Comparison of ENCODE assay signal across 19 mouse cellular contexts in genomic region chr15:77230144-77230543, GRCm38 (mm10).
DNase-seq lines count a peak whose midpoint lies in the region; ATAC-seq and TF ChIP-seq lines count a peak whose summit lies in the region.
"Had no signal": no experiment of that assay in that cellular context is flagged by ENCODE, and none has a peak within 500 bp of the region (broad histone marks: within the 10 kb centered on the region; RNA-seq: fewer than 3 reads in every experiment).

No protein-coding gene starts in this region.

- H3K36me3 ChIP-seq in heart, embryonic 12.5 days: peaks cover 4% of the 10 kb centered on the region
- no peaks in the 10 kb centered on the region for H3K36me3 ChIP-seq in intestine, postnatal 0 days (ENCODE audit: control insufficient read depth, insufficient read depth)
- no peaks in the 10 kb centered on the region for H3K36me3 ChIP-seq in intestine, embryonic 16.5 days (ENCODE audit: control insufficient read depth, insufficient read depth, low read length)
- H3K36me3 ChIP-seq in lung, embryonic 14.5 days (ENCODE audit: insufficient read depth): no peaks in the 10 kb centered on the region

- peaks cover 37% of the 10 kb centered on the region for H3K4me1 ChIP-seq in heart, embryonic 12.5 days (replicated peaks)
- H3K4me1 ChIP-seq in intestine, postnatal 0 days (replicated peaks; ENCODE audit: control insufficient read depth, insufficient read depth, low read length): no peaks in the 10 kb centered on the region; the same call in 1 of the 2 replicates
- peaks cover 14% of the 10 kb centered on the region for H3K4me1 ChIP-seq in intestine, embryonic 16.5 days (ENCODE audit: control insufficient read depth, insufficient read depth, low read length)
- H3K4me1 ChIP-seq in lung, embryonic 14.5 days (ENCODE audit: insufficient read depth): peaks cover 8% of the 10 kb centered on the region; the same call in 1 of the 2 replicates

- no peak for TF ChIP-seq POLR2A in brain, embryonic 14.5 days (IDR thresholded peaks at IDR 0.05; ENCODE audit: borderline replicate concordance, extremely low read depth, insufficient read depth, insufficient read length, poor library complexity, severe bottlenecking)

- ATAC-seq in heart, embryonic 12.5 days (ENCODE audit: insufficient number of reproducible peaks, low FRiP score): no peak
- no peak for ATAC-seq in intestine, postnatal 0 days
- ATAC-seq in intestine, embryonic 16.5 days: no peak
- ATAC-seq in lung, embryonic 14.5 days (ENCODE audit: insufficient read depth): no peak
- ATAC-seq: forebrain, embryonic 13.5 days; hindbrain, embryonic 16.5 days had no signal

- H3K9ac ChIP-seq in heart, embryonic 12.5 days: no peak overlapping the region
- no peak overlapping the region for H3K9ac ChIP-seq in intestine, postnatal 0 days (ENCODE audit: low read depth, low read length)
- no peak overlapping the region for H3K9ac ChIP-seq in intestine, embryonic 16.5 days (ENCODE audit: low read depth, low read length)
- H3K9ac ChIP-seq in lung, embryonic 14.5 days: no peak overlapping the region
- H3K9ac ChIP-seq: embryonic facial prominence, embryonic 13.5 days; forebrain, embryonic 13.5 days had no signal

- H3K27me3 ChIP-seq in heart, embryonic 12.5 days (replicated peaks): no peaks in the 10 kb centered on the region
- no peaks in the 10 kb centered on the region for H3K27me3 ChIP-seq in intestine, postnatal 0 days (replicated peaks; ENCODE audit: control insufficient read depth, insufficient read depth, low read length)
- H3K27me3 ChIP-seq in intestine, embryonic 16.5 days (replicated peaks; ENCODE audit: control insufficient read depth, insufficient read depth, low read length): no peaks in the 10 kb centered on the region
- no peaks in the 10 kb centered on the region for H3K27me3 ChIP-seq in lung, embryonic 14.5 days (ENCODE audit: insufficient read depth, low read length)
- H3K27me3 ChIP-seq: embryonic facial prominence, embryonic 13.5 days; forebrain, embryonic 13.5 days had no signal

- H3K4me2 ChIP-seq in heart, embryonic 12.5 days: no peak overlapping the region
- no peak overlapping the region for H3K4me2 ChIP-seq in intestine, postnatal 0 days (replicated peaks; ENCODE audit: low read depth)
- H3K4me2 ChIP-seq in intestine, embryonic 16.5 days (ENCODE audit: low read depth, low read length): no peak overlapping the region
- H3K4me2 ChIP-seq in lung, embryonic 14.5 days: no peak overlapping the region
- H3K4me2 ChIP-seq: embryonic facial prominence, embryonic 13.5 days; forebrain, embryonic 13.5 days had no signal

- no peak overlapping the region for H3K4me3 ChIP-seq in heart, embryonic 12.5 days
- H3K4me3 ChIP-seq in intestine, postnatal 0 days (ENCODE audit: low read depth, low read length): no peak overlapping the region
- H3K4me3 ChIP-seq in intestine, embryonic 16.5 days (ENCODE audit: low read length): no peak overlapping the region
- H3K4me3 ChIP-seq in lung, embryonic 14.5 days (ENCODE audit: low read depth, low read length): no peak overlapping the region
- H3K4me3 ChIP-seq: embryonic facial prominence, embryonic 13.5 days; forebrain, embryonic 13.5 days had no signal

- TF ChIP-seq CTCF in intestine, postnatal 0 days (IDR thresholded peaks at IDR 0.05; ENCODE audit: low read depth): peak; percentile 38
- TF ChIP-seq CTCF in lung, embryonic 14.5 days (IDR thresholded peaks at IDR 0.05; ENCODE audit: low read depth): peak; percentile 20; the same call in 1 of the 2 replicates
- peak; percentile 6; the same call in 1 of the 2 replicates for TF ChIP-seq CTCF in brain, embryonic 14.5 days (IDR thresholded peaks at IDR 0.05; ENCODE audit: borderline replicate concordance, extremely low read depth, insufficient read depth, insufficient read length)

- WGBS in heart, embryonic 12.5 days: 75% methylated on average over 3 of the region's 3 CpGs
- 64% methylated on average over 3 of the region's 3 CpGs for WGBS in intestine, postnatal 0 days
- WGBS in intestine, embryonic 16.5 days: 59% methylated on average over 3 of the region's 3 CpGs
- WGBS in lung, embryonic 14.5 days: 56% methylated on average over 3 of the region's 3 CpGs

- H3K27ac ChIP-seq in heart, embryonic 12.5 days (ENCODE audit: poor library complexity, severe bottlenecking): no peak overlapping the region
- H3K27ac ChIP-seq in intestine, postnatal 0 days (ENCODE audit: low read depth, low read length): no peak overlapping the region
- no peak overlapping the region for H3K27ac ChIP-seq in intestine, embryonic 16.5 days (ENCODE audit: low read length)
- no peak overlapping the region for H3K27ac ChIP-seq in lung, embryonic 14.5 days (ENCODE audit: low read depth)
- H3K27ac ChIP-seq: embryonic facial prominence, embryonic 13.5 days; forebrain, embryonic 13.5 days had no signal

- H3K9me3 ChIP-seq in heart, embryonic 12.5 days (replicated peaks): no peaks in the 10 kb centered on the region
- H3K9me3 ChIP-seq in intestine, postnatal 0 days (ENCODE audit: control insufficient read depth): no peaks in the 10 kb centered on the region
- no peaks in the 10 kb centered on the region for H3K9me3 ChIP-seq in intestine, embryonic 16.5 days (ENCODE audit: control insufficient read depth, low read length)
- H3K9me3 ChIP-seq in lung, embryonic 14.5 days (ENCODE audit: low read depth, low read length): no peaks in the 10 kb centered on the region
- H3K9me3 ChIP-seq: embryonic facial prominence, embryonic 13.5 days; forebrain, embryonic 13.5 days had no signal

- peak; percentile 41 for DNase-seq in heart, adult 11 months
- no peak for DNase-seq in lung, embryonic 14.5 days
- DNase-seq in lung, adult 18-20 months: no peak
- DNase-seq in brain, embryonic 14.5 days (ENCODE audit: low read depth): no peak
- no peak for DNase-seq in thymus, postnatal 14 days
- DNase-seq: adrenal gland, adult 8-10 months; adrenal gland, postnatal 36 days; cerebellum, adult 11 months; cerebellum, adult 8-10 months; cerebellum, postnatal 14 days; gastrocnemius, postnatal 14 days; heart, postnatal 36 days; kidney, adult 8-10 months had no signal
